In genomic region chr1:82106756-82107155, GRCm38 (mm10) we compare ENCODE assay signal across 27 mouse cellular contexts.
DNase-seq lines count a peak whose midpoint lies in the region; ATAC-seq and TF ChIP-seq lines count a peak whose summit lies in the region.
"Had no signal": no experiment of that assay in that cellular context is flagged by ENCODE, and none has a peak within 500 bp of the region (broad histone marks: within the 10 kb centered on the region; RNA-seq: fewer than 3 reads in every experiment).

No protein-coding gene starts in this region.

- no peak overlapping the region for H3K9ac ChIP-seq in hindbrain, embryonic 16.5 days (ENCODE audit: low read depth, low read length)
- no peak overlapping the region for H3K9ac ChIP-seq in hindbrain, postnatal 0 days (replicated peaks; ENCODE audit: low read length)
- H3K9ac ChIP-seq: forebrain, embryonic 13.5 days; heart, embryonic 13.5 days; hindbrain, embryonic 15.5 days had no signal

- no peaks in the 10 kb centered on the region for H3K9me3 ChIP-seq in hindbrain, embryonic 16.5 days (ENCODE audit: control insufficient read depth, low read length)
- H3K9me3 ChIP-seq in hindbrain, postnatal 0 days (ENCODE audit: low read length), result no peaks in the 10 kb centered on the region
- H3K9me3 ChIP-seq: forebrain, embryonic 13.5 days; heart, embryonic 10.5 days; heart, embryonic 13.5 days; hindbrain, embryonic 15.5 days had no signal

- no peak overlapping the region for H3K27ac ChIP-seq in hindbrain, embryonic 16.5 days (ENCODE audit: low read depth, low read length)
- no peak overlapping the region for H3K27ac ChIP-seq in hindbrain, postnatal 0 days
- H3K27ac ChIP-seq: forebrain, embryonic 10.5 days; forebrain, embryonic 13.5 days; heart, embryonic 10.5 days; heart, embryonic 13.5 days; hindbrain, embryonic 15.5 days had no signal

- 0 out of 2 replicates have a peak, but pooled peaks have one; percentile 45 for ATAC-seq in hindbrain, embryonic 16.5 days
- ATAC-seq in hindbrain, postnatal 0 days, result no peak
- ATAC-seq: activated CD4-positive, CD25-positive, alpha-beta regulatory T cell, adult 4 months; forebrain, embryonic 13.5 days; forebrain, embryonic 16.5 days; inflammation-experienced regulatory T-cells, adult 6 months; intestine, embryonic 16.5 days had no signal

- TF ChIP-seq CTCF in hindbrain, postnatal 0 days (IDR thresholded peaks at IDR 0.05; ENCODE audit: low read depth), result no peak

- no peaks in the 10 kb centered on the region for H3K27me3 ChIP-seq in hindbrain, embryonic 16.5 days (replicated peaks; ENCODE audit: control insufficient read depth, insufficient read depth, low read length)
- H3K27me3 ChIP-seq in hindbrain, postnatal 0 days (ENCODE audit: insufficient read depth, low read length), result no peaks in the 10 kb centered on the region
- H3K27me3 ChIP-seq: forebrain, embryonic 13.5 days; heart, embryonic 13.5 days; hindbrain, embryonic 15.5 days had no signal

- DNase-seq in embryo, embryonic 10 days (ENCODE audit: low spot score), result peak; percentile 50
- no peak for DNase-seq in embryo, embryonic 9.5 days (ENCODE audit: extremely low spot score)
- no peak for DNase-seq in hindbrain, postnatal 0 days (ENCODE audit: low spot score)
- peak; percentile 11 for DNase-seq in retina, postnatal 1 day
- no peak for DNase-seq in retina, embryonic 14.5 days (ENCODE audit: low spot score)
- no peak for DNase-seq in spleen, postnatal 10 days (ENCODE audit: low spot score in 2 of 2)
- DNase-seq in frontal cortex, postnatal 14 days (ENCODE audit: low spot score in 2 of 2), result no peak
- DNase-seq: adrenal gland, adult 8-10 months; adrenal gland, postnatal 25 days; cerebellum, adult 11-12 months; cerebellum, adult 8-10 months; cerebellum, postnatal 10 days; cerebellum, postnatal 36 days; gastrocnemius, postnatal 25 days; heart, adult 18-20 months; heart, postnatal 14 days; heart, postnatal 4 days had no signal

- H3K4me2 ChIP-seq in hindbrain, embryonic 16.5 days (ENCODE audit: low read length), result no peak overlapping the region
- no peak overlapping the region for H3K4me2 ChIP-seq in hindbrain, postnatal 0 days (ENCODE audit: low read depth, low read length)
- H3K4me2 ChIP-seq: forebrain, embryonic 13.5 days; heart, embryonic 13.5 days; hindbrain, embryonic 15.5 days had no signal

- no peaks in the 10 kb centered on the region for H3K4me1 ChIP-seq in hindbrain, embryonic 16.5 days (ENCODE audit: control insufficient read depth, insufficient read depth, low read depth, low read length)
- H3K4me1 ChIP-seq in hindbrain, postnatal 0 days (ENCODE audit: insufficient read depth, low read length), result no peaks in the 10 kb centered on the region
- H3K4me1 ChIP-seq: forebrain, embryonic 10.5 days; forebrain, embryonic 13.5 days; heart, embryonic 10.5 days; hindbrain, embryonic 15.5 days had no signal

- WGBS in hindbrain, embryonic 16.5 days, result 57% methylated on average over 5 of the region's 5 CpGs
- WGBS in hindbrain, postnatal 0 days, result 60% methylated on average over 5 of the region's 5 CpGs

- H3K4me3 ChIP-seq in hindbrain, embryonic 16.5 days (ENCODE audit: low read length), result no peak overlapping the region
- H3K4me3 ChIP-seq in hindbrain, postnatal 0 days (ENCODE audit: low read length), result no peak overlapping the region
- H3K4me3 ChIP-seq: forebrain, embryonic 10.5 days; forebrain, embryonic 13.5 days; heart, embryonic 10.5 days; heart, embryonic 13.5 days; hindbrain, embryonic 15.5 days had no signal

- H3K36me3 ChIP-seq in hindbrain, embryonic 16.5 days (ENCODE audit: control insufficient read depth, insufficient read depth, low read length), result no peaks in the 10 kb centered on the region
- H3K36me3 ChIP-seq in hindbrain, postnatal 0 days (ENCODE audit: insufficient read depth, low read length), result no peaks in the 10 kb centered on the region
- H3K36me3 ChIP-seq: forebrain, embryonic 10.5 days; heart, embryonic 10.5 days; heart, embryonic 13.5 days; hindbrain, embryonic 15.5 days had no signal

Comparison
In these comparisons a context has a peak if more than half of its experiments do, and no peak if none do; other contexts are left out.
1. DNase-seq: peak in embryo, embryonic 10 days (single experiment) and retina, postnatal 1 day (single experiment); none in embryo, embryonic 9.5 days (single experiment), hindbrain, postnatal 0 days (single experiment), retina, embryonic 14.5 days (single experiment), spleen, postnatal 10 days (0 of 2) and frontal cortex, postnatal 14 days (0 of 2).